Mouse (Mus musculus): ENCODE results near the gene Btg1.
A peak's percentile ranks its signal among the peaks of the same experiment; 100 is the strongest.

Gene Btg1

DNA sequence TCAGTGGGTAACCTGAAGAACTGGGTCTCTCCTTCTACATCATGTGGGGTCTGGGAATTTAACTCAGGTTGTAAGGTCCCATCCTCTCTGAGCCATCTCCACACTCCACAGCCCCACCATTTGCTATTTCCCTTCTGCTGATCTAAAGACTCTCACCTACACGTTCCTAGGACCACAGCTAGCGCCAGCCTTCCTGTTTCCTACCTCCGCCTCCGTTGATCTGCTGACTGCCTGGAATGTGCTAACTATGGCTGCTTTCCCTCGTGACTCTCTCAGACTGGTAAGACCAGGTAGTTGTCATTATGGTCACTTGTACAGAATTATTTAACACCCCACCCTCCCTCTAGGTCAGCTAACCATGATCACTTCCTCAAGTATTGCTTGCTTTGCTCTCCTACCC is 13.3 kb downstream of the Btg1 start:
- no peak for DNase-seq (ENCODE audit: inconsistent ontology term)

DNA sequence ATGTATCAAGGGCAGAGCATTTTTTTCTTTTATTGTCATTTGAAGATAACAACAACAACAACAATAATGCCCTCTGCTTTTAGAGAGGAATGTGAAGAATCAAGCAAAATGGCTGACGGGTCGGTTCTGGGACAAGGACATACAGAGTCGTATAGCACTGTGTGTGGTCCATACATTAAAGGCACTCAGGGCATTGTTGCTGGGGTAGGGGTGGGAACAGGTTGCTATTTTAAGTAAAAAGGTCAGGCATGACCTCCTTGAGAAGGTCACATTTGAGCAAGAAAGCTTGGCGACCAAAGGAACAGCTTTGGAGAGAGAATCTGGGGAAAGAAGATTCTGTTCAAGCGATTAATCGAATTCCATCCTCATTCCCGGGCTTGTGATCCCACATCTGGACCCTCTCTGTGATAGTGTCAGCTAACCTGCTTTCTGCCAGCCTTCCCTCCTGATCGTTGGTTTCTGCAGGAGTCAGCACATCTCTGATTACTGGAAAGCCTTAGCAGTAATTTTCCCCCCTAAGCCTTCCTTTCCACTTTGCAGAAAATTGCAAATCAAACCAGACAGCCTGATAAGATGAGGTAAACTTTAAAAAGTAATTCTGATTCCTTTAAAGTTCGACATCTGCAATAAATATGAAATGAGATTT is 14.4 kb downstream of the Btg1 start:
- DNase-seq (ENCODE audit: inconsistent ontology term), result no peak

DNA sequence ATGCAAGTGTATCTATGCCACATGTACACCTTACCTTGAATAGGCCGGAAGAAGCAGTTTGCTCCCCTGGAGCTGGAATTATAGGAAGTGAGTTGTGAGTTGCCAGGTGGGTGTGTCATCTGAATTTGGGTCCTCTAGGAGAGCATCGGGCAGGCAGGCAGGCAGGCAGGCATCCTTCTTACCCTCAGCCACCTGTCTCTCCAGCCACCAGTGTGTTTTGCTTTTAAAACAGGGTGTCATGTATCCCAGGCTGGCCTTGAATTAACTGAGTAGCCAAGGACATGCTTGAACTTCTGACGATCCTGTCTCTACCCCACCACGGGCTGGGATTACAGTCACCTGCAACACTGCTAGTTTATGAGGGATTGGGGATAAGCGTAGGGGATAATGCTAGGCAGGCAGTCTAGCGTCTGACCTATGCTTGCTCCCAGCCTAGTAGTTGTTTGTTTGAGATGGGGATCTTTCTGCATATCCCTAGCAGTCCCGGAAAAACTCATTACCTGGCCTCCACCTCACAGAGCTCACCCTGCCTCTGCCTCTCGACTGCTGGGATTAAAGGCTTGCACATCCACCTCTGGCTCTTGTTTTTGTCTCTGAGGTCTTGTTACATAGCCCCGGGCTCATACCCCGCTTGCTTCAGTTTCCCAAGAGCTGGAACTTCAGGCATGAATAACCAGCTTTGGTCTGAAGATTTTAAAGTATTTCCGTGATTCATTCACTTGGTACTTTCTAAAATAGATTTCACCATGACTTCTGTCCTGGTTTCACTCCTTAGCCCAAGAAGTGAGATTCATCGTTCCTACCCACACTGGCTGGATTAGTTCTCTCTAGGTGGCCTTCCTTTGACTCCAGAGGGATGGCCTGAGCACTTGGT is 15.7 kb downstream of the Btg1 start:
- DNase-seq (ENCODE audit: inconsistent ontology term), result peak; percentile 73

DNA sequence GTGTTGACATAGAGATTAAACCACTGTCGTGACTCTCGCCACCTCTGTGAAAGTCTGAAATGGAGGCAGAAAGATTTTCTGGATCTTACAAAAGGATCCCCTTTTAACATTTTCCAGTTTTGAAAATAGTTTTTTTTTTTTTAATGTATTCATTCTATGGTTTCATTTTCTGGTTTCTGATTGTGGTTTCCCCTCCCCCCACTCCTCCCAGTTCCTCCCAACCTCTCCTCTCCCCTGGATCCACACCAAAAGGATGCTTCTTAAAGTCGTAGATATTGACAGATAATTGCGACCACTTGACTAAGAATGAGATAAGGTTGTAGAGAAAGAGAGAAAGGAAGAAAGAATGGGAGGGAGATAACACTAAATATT is 16.3 kb downstream of the Btg1 start:
- no peak for DNase-seq (ENCODE audit: inconsistent ontology term)

DNA sequence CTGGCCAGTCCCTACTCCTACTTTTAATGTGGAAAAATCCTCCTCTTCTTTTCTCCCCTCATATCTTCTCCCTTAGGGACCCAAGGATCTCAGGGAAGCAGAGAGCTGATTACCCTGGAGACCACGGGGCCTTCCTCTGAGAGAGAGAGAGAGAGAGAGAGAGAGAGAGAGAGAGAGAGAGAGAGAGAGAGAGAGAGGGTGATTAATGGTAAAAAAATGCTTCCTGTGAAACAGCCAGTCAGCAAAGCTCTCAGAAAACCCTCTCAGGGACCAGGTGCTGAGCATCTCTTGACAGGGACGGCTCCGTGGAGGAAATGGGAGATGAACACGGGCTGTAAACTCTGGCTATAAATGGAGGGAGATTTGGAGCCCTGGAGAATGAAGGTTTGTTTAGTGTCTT is 18.7 kb downstream of the Btg1 start:
- DNase-seq (ENCODE audit: inconsistent ontology term), result peak; percentile 66

DNA sequence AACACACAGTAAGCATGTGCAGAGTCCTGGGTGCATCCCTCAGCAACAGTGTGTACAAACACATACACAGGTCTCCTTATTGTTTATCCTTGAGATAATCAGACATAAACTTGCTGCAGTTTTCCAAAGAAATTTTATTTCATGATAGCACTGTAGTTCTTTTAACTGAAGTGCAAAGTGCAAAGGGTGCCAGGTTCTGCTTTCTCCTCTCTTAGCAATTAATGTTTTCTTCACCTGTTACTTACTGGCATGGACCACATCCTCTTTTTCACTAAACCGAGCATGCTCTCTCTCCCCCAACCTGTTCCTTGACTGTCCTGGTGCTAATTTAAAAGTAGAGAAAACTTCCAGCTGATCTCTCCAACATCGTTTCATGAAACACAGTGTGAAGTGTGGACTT is 21.7 kb downstream of the Btg1 start:
- no peak for DNase-seq (ENCODE audit: inconsistent ontology term)

DNA sequence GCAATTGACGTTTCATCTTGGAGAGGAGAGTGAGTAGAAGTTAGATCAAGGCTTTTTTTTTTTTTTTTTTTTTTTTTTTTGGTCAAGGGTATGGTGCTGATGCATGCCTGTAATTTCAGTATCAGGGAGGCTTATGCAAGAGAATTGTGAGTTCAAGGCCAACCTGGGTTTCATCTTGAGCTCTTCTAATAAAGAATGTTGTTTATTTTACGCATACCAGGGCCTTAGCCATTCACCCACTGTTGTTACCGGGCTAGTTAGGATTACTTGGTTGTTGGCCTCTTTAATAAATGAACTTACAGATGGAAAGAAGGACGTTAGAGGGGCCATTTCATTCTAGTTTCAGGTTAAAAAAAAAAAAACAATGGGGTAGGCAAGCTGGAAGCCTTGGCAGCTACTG is 25.2 kb downstream of the Btg1 start:
- no peak for DNase-seq (ENCODE audit: inconsistent ontology term)

DNA sequence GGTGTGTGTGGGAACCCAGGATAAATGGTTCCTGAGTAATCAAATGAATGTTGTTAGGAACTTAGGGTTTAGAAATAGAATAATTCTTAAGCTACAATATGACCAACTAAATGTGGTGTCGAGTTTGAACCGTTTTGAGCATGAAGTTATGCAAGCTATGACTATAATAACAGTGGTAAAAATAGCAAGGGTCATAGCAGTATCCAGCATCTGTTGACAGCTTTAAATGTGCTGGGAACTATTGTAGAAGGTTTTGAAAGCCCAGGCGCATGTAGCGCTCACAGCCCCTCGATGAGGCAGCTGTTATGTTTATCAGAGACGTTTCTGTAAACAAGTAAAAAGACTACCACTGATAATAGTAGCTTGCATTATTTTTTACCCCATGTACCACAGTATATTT is 25.9 kb downstream of the Btg1 start:
- no peak for DNase-seq (ENCODE audit: inconsistent ontology term)

DNA sequence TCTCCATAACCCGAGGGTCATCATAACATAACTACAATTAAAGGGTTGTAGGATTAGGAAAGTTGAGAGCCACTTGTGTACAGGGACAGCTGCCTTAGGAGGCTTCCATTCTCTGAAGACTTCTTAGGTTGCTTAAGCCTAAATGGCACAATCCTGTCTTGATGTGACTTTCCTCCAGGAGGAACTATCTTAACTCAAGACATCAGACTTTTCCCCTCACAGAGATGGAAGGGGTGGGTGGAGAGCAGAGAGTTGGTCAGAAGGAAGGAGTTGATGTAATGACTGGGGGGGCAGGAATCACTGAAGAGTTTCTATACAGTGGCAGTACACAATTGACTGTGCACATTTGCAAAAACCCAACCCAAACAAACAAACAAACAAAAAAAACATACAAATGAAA is 28.4 kb downstream of the Btg1 start:
- no peak for DNase-seq (ENCODE audit: inconsistent ontology term)

DNA sequence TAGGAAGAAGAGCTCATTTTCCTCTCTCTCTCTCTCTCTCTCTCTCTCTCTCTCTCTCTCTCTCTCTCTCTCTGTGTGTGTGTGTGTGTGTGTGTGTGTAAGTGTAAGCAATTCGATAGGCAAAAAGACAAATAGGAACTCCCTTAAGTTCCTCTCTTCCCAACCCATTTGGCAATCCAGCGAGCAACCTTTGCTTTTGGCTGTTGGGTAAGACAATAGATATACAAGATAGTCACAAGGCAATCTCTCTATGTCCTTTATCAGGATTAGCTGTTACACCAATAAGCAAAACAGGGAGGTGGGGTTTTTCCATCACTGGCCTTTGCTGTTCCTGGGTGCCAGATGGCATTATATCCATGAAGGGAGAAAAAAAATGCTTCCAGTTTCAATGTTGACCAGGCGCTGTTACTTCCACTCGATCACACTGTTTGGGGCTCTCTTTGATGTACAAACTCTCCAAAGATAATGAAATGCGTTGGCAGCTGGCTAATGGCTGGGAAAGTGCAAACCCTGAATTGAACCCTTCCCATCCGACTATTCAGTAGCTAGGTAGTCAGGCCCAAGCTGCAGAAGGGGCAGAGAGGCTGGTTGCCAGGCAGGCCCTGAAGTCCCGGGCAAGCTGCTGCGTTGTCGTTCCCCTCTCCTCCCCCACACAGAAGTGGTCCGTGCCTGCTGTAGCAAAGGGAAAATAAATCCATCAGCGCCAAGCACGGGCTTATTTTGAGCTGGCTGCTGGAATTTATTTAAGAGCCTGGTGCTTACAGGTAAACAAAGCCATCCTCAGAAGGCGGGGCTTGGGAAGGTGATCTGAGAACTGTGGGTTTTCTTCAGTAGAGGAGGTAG is 29.4 kb downstream of the Btg1 start:
- DNase-seq (ENCODE audit: inconsistent ontology term), result peak; percentile 78

DNA sequence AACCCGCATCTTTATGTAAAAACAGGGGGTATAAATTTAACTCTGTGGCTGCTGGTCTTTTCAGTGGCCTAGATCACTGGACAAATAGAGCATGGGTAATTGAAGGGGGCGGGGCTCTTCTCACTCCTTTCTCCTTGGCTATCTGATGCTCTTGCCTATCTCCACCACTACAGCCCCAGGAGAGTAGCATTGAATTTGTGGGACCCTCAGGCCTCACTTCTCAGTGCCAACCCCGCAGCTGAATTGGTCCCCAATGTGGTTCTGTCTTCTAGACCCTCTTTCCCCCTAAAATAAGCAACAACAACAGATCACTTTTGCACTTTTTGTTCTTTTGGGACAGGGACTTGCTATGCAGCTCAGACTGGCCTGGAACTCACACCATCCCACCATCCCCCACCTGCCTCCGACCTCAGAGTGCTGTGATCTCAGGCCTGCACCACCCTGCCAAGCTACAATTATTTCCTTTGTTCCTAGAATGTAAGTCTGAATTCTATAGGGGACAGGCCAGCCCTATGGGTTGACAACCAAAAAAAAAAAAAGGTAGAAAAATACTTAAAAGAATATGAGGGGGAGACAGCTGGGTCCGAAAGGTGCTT is 30.2 kb downstream of the Btg1 start:
- DNase-seq (ENCODE audit: inconsistent ontology term), result no peak

DNA sequence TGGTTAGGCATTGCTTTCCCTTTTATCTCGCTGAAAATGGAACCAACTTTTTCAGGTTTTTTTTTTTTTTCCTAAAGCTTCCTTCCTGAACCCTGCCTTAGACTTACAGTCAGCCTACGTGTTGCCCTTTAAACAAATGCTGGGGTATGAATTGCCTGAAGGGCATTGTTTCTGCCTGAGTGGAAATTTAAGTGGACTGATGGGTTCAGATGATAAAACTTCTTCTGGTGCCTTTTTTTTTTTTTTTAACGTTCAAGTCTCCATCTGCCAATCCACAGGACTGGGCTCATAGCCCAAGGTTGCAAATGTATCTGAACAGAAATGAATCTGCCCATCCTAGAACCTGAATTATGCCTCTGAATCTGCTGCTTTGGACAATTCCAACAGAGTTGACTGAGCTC is 31.4 kb downstream of the Btg1 start:
- DNase-seq (ENCODE audit: inconsistent ontology term), result no peak

DNA sequence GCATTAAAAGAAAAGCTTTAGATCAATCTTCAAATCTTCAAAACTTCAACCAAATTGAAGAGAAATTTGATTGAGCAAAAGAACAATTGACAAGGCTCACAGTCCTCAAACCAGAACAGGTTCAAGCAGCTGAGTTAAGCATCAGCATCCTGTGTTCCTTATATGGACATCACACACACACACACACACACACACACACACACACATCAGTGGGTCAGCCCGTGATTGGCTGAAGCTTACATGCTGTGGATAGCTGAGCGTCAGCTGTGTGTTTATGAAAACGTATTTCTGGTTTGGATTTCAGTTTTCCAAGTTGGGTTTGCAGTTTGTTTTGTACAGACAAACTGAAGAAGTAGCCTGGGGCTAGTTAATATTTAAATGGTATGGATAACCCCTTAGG is 32.7 kb downstream of the Btg1 start:
- DNase-seq (ENCODE audit: inconsistent ontology term), result no peak

DNA sequence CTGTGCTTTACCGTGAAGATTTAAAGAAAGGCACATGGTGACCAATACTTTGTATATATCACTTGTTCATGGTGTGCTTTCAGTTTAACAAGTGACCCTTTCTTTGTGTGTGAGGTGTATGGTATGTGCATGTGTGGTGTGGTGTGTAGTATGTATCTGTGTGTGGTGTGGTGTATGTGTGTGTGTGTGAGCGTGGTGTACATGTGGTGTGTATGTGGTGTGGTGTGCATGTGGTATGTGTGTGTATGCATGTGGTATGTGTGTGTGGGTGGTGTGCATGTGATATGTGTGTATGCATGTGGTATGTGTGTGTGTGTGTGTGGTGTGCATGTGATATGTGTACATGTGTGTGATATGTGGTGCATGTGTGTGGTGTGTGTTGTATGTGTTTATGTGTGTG is 35.6 kb downstream of the Btg1 start:
- no peak for DNase-seq (ENCODE audit: inconsistent ontology term)

DNA sequence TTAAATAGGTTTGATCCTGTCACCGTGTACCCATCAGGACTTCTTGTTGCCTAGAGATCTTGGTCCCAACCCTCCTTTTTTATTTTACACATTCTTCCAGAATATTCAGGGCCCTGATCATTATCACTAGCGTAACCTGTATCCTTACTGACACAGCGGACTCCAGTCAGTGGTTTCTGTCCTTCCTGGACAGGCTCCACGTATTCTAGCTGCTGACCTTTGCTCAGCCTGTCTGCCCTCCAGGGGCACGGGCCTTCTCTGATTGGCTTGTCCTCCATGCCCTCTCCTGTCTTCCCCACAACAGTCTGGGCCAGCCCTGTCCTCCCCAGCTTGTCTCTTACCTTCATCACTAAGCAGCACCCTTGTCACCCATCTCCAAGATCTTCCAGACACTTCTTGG is 36.2 kb downstream of the Btg1 start:
- DNase-seq (ENCODE audit: inconsistent ontology term), result no peak

DNA sequence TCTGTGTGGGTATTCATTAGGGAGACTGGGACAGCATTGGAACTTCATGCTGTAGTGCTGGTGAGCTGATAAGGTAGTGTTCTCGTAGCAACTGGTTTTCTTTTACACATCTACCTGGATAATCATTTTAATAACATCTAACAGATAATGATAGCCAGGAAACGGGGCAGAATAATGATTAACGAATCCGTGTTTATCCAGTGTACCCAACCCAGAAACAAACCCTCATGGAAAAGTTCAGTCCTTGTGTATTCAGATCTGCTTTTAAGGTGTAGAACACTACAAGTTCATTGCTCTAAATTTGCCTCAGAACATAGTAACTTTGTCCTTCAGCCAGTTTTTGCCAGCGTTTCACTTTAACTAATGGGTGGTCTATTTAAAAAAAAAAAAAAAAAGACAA is 37.3 kb downstream of the Btg1 start:
- DNase-seq (ENCODE audit: inconsistent ontology term), result no peak

DNA sequence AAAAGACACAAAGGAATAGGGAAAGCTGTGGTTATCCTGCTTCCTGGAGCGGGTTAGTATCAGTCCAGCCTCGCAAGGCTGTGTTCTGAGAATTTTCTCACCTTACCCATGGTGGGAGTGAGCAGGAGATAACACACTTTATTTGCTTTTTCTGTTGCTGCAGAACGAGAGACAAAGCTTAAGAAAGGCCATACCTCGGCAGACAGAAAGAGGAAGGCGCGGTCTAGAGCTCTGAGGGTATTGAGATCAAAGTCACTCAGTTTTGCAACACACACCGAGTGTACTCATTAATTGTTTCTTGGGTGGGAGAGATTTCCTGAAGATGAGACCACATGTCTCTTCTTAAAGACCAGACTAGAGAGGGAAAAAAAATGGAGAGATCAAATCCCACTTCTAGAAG is 37.8 kb downstream of the Btg1 start:
- DNase-seq (ENCODE audit: inconsistent ontology term), result no peak

DNA sequence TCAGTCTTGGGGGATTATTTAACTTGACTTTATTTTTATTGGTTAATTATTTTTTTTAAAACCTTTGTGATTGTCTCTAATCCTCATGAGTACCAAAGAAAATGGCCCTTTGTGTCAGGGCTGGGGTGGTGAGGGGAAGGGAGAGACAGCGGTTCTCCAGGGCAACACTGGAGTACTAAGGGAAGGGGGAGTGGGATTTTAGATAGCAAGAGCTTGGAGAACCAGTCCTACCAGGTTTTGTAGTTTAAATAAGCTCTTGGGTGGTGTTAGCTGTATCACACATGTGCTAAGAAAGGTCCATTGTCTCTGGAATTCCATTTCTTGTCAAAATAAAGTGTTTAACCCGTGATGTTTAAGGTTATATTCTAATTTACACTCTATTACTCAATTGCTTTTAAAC is 38.3 kb downstream of the Btg1 start:
- DNase-seq (ENCODE audit: inconsistent ontology term), result no peak

DNA sequence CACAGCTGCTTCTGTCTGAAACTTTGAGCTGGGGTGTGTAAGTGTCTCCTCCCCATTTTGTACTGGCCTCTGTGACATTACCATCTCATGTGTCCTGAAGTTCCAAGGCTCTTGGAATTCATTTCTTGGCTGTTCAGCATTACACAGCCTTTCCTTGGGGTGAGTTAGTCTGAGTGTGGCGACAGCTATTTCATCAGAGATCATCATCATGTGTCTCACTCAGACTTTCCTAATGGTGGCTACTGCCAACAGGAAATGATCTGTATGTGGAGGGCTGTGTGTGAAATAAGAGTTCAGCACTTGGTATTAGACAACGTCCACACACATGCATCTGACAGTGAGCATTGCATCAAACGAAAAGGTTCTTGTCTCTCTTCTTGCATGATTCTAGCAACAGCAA is 39.4 kb downstream of the Btg1 start:
- no peak for DNase-seq (ENCODE audit: inconsistent ontology term)

DNA sequence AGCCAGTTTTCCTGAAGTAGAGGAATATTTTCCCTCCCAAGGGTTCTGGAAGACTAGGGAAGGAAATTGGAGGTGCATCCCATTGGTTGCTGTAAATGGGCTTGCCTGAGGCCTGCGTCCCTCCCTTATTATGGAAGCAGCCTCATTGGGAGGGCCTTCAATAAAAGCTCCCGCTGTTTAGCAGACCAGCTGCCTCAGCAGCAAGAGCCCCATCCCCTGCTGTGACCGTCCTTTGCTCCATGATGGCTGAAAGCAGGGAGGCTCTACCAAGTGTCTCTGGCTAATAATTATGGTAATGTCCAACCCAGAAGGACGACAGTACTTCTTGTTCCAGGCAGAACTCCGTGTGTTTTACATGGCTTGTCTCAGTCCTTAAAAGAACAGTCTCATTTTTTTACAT is 42.1 kb downstream of the Btg1 start:
- DNase-seq (ENCODE audit: inconsistent ontology term), result no peak

DNA sequence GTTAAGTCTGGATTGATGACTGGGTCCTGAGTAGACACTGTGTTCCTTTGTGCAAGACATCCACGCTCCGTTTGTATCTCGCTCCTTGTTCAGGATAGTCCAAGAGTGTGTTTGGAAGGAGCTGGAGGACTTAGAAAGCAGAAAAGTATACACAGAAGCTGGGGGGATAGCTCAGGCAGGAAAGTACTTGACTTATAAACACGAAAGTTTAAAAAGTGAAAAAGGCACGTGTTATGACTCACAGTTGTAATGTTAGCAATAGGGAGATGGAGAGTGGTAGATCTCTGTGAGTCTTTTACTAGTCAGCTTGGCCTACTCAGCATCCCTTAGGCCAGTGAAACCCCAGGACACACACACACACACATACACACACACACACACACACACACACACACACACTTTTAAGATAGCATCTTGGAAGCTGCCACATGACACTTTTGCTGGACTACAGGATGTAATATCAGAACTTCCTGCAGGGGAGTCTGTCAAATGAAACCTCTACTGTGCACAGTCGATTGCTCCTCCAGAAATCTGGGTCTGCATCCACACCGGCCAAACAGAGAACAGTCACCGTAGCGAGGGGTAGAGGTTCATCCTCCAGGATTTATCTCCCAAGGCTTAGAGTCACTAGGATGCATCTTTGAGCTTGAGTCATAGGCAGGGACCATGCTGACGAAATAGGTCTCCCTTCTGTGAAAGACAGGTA is 43.6 kb downstream of the Btg1 start:
- no peak for DNase-seq (ENCODE audit: inconsistent ontology term)

DNA sequence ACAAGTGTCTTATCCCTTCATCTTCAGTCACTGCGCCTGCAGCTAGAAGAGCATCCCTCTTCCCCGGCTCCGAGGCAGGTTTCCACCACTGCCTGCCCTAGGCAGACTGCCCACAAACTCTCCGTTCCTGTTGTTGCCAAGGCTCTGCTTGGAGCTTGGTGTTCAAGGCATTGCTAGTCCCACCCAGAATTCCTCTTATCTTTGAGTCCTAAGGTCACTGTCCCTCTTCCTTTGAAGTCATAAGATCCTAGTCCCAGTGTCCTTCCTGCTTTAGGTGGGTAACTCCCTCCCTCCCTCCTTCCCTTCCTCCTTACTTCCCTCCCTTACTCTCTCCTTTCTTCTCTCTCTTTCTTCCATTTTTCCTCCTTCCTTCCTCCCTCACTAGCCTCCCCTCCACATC is 46.2 kb downstream of the Btg1 start:
- no peak for DNase-seq (ENCODE audit: inconsistent ontology term)

Data from Muller cell, postnatal 12 days (primary cell).